Mouse (Mus musculus) monocyte, adult 2 months (primary cell): ENCODE measurements around the gene Hoxb1.

Experiments
- DNase-seq, 2 experiments: peaks; one replicate each; pipeline ENCODE4 v3.0.0; 2022; ENCODE audit warnings: low spot score in 2 of 2, low read depth in 1 of 2

Hoxb1 gene

DNA sequence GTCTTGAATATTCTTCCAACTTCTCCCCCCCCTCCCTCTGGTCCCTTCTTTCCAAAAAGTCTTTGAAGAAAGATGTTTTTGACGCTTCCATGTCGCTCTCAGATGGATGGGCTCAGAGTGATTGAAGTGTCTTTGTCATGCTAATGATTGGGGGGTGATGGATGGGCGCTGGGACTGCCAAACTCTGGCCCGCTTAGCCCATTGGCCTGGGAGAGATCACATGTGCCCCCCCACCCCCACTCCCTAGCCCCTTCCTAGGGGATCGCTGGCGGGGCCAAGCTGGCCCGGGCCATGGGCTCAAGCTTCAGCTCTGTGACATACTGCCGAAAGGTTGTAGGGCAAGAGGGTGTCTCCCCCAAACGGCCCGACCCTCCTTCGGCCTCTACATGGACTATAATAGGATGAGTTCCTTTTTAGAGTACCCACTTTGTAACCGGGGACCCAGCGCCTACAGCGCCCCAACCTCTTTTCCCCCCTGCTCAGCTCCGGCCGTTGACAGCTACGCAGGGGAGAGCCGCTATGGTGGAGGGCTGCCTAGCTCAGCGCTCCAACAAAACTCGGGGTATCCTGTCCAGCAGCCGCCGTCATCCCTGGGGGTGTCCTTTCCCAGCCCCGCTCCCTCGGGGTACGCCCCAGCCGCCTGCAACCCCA is at the start of gene Hoxb1:
Gene Hoxb1, plus strand, starts transcription at position 312 of the 651 bp plus-strand sequence.
- no peak for DNase-seq

DNA sequence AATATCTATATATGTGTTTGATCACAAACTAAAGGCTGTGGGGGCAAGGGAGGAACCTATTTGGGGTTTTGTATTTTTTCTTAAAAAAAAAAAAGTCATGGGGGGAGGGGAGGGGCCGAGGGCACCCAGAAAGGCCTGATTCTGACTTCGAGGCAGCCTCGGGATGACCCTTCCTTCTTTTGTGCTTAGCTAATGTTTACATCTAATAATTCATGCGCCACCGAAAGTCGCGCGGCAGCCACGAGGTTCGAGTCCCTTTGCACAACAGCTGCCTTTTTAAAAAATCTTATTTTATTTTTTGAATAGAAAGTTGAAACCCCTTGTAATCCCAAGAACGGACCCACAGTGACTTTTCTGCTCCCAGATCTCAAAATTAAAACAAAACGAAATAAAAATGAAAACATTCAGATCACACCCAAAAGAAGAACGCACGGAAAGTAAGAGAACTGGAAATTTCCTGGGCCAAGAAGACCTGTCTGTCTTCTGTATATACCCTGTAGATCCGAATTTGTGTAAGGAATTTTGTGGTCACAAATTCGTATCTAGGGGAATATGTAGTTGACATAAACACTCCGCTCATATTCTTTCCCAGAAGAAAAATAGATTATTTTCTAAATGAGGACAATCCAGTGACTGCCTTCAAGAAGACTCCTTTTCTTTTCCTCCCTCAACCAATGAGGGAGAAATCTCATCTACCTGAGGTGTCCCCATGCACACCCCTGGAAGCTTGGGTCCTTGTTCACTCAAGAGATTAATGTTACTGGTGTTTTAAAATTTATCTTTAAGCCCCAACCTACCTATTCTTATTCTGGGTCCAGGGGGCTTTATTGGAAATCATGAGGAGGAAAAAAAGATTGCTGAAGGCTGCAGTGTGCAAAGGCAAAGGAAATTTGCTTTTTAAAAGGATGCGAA is 48.6 kb upstream of the Hoxb1 start:
- no peak for DNase-seq

DNA sequence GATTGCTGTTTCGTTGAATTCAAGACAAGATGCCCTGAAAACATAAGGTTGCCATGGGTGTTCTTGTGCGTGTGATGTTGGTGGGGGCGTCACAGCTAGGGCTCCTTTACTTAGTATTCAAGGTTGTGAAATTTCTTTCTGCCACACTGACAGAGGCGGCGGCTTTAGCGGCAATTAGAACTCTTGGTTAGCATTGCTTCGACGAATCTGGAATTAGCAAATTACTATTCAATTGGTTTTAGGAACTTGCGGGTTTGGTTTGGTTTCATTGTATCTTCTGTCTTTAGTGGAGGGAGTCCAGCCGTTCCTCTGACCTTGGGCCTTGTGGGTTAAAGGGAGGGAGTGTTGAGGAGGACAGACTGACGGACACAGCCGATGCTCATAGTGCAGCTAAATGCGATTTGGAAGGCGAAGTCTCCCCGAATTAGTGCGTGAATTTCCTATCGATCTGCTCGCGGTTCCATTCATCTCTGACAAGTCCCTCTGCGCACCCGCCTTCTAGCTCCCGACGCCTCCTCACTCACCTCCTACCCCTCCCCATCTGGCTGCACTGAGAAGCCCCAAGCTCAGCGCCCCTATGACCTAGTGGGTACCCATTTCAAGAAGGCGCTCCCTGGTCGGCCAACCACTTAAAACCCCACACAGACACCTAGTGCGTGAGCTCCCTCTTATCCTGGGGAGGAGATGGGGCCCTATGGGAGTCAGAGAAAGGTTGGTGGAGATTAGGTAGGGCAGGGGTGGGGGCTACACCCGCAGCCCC is 47.8 kb upstream of the Hoxb1 start, which contains the start of gene Hoxb4:
Gene Hoxb4, plus strand, starts transcription at position 660 of the 760 bp plus-strand sequence.
- DNase-seq: no peak

DNA sequence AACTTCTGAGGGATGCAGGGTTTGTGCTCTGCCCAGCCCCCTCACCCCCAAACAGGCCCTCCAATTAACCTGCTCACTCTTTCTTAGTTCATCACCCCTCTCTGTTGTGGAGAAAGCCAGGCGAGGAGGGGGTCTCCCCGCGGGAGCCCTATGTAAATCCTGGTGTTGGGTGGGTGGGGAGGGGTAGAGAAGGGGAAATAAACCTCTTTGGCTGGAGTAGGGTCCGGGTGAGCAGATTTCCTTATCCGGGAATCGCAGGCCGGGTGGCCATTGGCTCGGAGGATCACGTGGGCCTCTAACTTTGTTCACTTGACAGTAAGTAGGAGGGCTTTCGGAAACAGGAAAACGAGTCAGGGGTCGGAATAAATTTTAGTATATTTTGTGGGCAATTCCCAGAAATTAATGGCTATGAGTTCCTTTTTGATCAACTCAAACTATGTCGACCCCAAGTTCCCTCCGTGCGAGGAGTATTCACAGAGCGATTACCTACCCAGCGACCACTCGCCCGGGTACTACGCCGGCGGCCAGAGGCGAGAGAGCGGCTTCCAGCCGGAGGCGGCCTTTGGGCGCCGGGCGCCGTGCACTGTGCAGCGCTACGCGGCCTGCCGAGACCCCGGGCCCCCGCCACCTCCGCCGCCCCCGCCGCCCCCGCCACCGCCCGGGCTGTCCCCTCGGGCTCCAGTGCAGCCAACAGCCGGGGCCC is 47.0 kb upstream of the Hoxb1 start:
- peak in 1 of 2 experiments; percentile 38 for DNase-seq

DNA sequence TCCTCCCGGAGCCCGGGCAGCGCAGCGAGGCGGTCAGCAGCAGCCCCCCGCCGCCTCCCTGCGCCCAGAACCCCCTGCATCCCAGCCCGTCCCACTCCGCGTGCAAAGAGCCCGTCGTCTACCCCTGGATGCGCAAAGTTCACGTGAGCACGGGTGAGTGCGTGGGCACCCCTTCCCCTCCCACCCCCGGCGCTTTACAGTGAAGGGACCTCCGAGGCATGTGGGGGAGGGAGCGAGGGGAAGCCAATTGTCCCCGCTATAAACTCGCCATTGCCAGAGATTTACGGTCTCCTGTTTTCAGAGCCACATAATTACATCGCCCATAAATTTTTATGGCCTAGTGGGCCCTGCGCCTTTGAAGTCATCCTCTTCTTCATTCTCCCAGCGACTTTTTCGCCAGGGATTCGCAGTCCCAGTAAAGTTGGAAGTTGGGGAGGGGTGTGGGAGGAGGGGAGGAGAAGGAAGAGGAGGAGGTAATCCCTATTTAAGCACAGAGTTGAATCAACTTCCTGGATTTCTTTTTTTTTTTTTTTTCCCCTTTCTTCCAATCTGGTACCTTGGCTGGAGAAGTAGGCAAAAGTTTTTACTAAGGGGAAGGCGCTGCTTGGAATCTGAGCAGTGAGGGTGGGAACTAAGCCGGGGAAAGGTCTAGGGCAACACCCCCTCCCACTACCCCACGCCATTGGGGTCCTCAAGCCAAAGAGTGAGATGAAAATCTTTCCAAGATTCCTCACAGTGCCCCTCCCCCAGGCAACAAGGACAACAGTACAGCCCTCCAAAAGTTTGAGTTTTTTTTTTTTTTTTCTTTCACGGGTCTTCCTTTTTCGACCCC is 46.3 kb upstream of the Hoxb1 start:
- DNase-seq: no peak

DNA sequence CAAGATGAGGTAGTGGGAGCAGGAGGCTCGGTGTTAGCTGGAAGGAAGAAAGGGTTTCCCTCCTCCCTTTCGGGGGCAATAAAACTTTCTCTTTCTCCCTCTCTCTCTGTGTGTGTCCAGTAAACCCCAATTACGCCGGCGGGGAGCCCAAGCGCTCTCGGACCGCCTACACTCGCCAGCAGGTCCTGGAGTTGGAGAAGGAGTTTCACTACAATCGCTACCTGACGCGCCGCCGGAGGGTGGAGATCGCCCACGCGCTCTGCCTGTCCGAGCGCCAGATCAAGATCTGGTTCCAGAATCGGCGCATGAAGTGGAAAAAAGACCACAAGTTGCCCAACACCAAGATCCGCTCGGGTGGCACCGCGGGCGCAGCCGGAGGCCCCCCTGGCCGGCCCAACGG is 45.6 kb upstream of the Hoxb1 start:
- DNase-seq: no peak

DNA sequence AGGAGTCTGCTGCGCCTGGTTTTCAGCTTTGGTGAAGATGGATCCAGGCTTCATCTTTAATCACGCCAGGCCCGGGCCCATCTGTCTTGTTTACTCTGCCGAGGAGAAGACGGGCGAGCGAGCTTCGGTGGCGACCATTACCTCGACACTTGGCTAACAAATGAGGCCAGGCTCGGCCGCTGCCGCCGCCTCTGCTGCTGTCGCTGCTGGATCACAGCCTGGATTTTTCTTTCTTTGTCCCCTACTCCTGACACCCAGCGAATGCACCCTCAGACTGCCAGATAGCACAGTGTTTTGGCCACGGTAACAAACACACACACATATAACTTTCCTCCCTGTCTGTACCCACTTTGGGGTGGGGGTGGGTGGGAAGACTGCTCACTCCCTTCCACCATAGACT is 44.9 kb upstream of the Hoxb1 start:
- no peak for DNase-seq

DNA sequence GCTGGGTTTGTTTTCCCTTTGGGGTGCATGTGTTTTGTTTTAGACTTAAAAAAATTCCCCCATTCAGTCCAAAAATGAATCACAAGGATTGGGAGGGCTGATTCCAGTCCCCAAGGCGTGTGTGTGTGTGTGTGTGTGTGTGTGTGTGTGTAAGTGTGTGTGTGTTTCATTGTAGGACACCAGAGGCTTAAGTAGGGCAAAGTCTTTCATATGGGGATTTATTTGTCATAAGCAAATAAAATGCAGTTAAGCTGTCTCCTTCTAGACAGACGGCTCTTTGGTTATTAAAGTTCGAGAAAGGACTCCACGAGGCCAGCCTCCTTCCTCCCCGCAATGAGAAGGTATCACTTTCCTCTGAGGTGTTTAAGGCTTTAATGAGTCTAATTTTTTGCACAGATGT is 43.7 kb upstream of the Hoxb1 start:
- DNase-seq: no peak

DNA sequence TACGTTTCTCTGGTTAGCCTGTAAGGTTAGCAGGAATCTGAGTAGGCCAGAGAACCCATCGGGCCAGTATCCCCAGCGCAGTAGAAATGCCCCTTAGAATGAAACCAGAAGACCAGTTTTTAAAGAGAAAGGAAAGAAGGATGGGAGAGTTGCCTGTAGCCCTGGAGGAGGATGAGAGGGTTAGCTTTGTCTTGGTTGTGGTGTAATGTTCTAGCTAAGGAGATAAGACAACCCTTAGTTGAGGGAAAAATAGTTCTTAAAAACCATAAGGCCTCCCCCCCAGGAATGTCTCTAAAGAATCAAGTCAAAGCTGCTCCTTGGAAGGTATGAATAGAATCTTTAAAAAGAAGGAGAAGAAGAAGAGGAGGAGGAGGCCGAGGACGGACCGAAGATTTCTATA is 42.8 kb upstream of the Hoxb1 start:
- DNase-seq: no peak

GRCm38 (mm10) chr11:96323154-96323553 is 42.4 kb upstream of the Hoxb1 start, which contains the start of gene Hoxb3:
Gene Hoxb3 (plus strand): TSS chr11:96323326.
- no peak for DNase-seq

GRCm38 (mm10) chr11:96324125-96324524 is 41.4 kb upstream of the Hoxb1 start:
- DNase-seq: no peak

- DNase-seq: no peak
Measured at GRCm38 (mm10) chr11:96324965-96325364, 40.6 kb upstream of the Hoxb1 start.

- DNase-seq: no peak
Measured at GRCm38 (mm10) chr11:96325747-96326212, 39.8 kb upstream of the Hoxb1 start.

DNA sequence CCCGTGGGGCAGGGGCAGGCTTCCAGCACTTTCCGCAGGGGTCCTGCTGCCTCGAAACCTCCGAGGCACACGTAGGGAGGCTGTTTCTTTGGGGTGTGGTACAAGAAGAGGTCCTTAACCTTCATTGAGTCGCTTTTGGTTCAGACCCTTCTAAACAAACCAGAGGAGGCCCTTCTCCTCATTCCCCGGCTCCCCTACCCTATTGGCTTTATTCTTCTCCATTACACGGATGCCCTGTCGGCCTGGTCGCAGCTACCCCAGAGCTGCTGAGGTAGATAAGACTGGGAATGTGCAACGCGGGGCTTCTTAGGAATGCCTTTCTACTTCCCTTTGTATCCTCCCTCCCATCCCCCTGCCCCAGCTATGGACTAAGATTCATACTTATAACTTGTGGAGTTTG is 38.8 kb upstream of the Hoxb1 start:
- DNase-seq: no peak

GRCm38 (mm10) chr11:96327122-96327521 is 38.4 kb upstream of the Hoxb1 start:
- DNase-seq: no peak

DNA sequence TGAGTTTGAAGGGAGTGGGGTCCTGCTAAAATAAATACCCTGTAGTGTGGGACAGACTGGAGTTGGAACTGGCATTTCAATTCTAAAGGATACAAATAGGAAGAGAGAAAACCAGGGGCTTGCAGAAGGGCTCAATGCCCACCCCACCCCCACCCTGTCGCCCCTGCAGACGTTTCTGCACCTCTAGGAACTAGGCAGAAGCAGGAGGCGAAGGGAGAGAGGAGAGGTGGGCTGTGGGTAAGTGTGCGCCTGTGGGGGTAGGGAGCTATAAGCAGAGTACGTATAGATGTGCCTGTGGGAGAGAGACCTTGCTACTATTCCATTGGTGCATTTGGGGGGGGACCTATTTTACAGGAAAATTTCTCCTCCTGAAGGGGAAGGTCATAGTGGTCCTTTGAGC is 37.8 kb upstream of the Hoxb1 start:
- no peak for DNase-seq

GRCm38 (mm10) chr11:96328605-96329004 is 36.9 kb upstream of the Hoxb1 start:
- DNase-seq: no peak

DNA sequence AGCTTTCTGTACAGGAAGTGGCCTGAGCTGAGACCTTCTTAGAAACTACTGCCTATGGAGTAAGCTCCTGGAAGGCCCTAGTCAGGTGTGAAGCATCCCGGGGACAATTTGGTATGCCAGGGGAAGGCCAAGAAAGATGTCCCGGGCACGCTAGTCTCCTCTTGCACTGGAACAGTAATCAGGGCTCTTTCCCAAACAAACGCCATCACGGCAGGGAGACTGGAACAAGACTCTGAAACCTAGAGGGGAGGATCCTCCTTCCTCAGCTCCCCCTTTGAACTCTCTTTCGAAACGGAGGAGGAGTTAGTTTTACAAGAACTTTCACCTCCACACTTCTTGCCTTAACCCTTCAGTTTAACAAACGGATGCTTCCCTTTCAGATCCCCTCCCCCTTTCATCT is 33.4 kb upstream of the Hoxb1 start:
- DNase-seq: no peak

DNA sequence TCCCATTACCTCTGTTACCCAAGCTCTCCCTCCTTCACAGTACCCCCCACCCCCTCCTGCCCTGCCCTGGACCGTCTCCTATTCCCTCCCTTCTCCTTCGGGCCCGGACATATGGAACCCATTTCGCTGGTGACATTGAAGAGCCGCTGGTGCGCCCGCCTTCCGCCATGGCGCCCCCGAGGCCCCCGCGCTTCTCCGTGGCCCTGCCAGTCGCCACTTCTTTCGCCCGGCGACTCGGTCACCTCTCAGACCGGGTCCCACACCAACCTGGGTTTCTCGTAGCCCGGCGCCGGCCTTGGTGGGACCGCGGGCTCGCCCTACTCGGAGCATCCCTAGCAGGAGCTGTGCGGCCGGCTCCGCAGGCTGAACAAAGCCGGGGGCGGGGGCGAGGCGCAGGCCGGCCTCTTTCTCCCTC is 32.9 kb upstream of the Hoxb1 start:
- no peak for DNase-seq
